Mouse (Mus musculus) midbrain, embryonic 13.5 days (tissue): ENCODE measurements around the gene Sprr3. TPM values are rescaled to one million over a fixed set of nuclear protein-coding genes. Genes with fewer than 3 reads are reported as not detected.
"Not testable (repeated sequence)": the region's sequence is repeated elsewhere in the genome, so short reads cannot be mapped to it uniquely, and the experiment has no call there.

Source experiments
- ATAC-seq: fragments of 200-750 bp; cut with Nextera tagmentation; 2 replicates; pipeline ENCODE4 v1.8.0; 2017; ENCODE audit warnings: mild to moderate bottlenecking, moderate TSS enrichment, moderate library complexity
- H3K27ac ChIP-seq: fragments of 300-500 bp; sonication (generic); 2 replicates; pipeline ENCODE4 v1.5.1; 2015; ENCODE audit warnings: inconsistent platforms, mild to moderate bottlenecking, moderate library complexity
- H3K27me3 ChIP-seq: fragments of 300-500 bp; sonication (generic); 2 replicates; pipeline ENCODE4 v1.6.1; 2015; ENCODE audit warnings: mild to moderate bottlenecking, inconsistent platforms
- H3K36me3 ChIP-seq: fragments of 300-500 bp; sonication (generic); 2 replicates; pipeline ENCODE4 v1.6.1; 2015; ENCODE audit warnings: mild to moderate bottlenecking, inconsistent platforms
- H3K4me1 ChIP-seq: fragments of 300-500 bp; sonication (generic); replicated peaks from 2 replicates; pipeline ENCODE4 v1.6.1; 2015; ENCODE audit warnings: inconsistent platforms
- H3K4me2 ChIP-seq: fragments of 300-500 bp; sonication (generic); replicated peaks from 2 replicates; pipeline ENCODE4 v1.6.1; 2015; ENCODE audit warnings: moderate library complexity, mild to moderate bottlenecking, inconsistent platforms
- H3K4me3 ChIP-seq: fragments of 300-500 bp; sonication (generic); replicated peaks from 2 replicates; pipeline ENCODE4 v1.5.1; 2015; ENCODE audit warnings: mild to moderate bottlenecking, inconsistent platforms
- H3K9ac ChIP-seq: fragments of 300-500 bp; sonication (generic); replicated peaks from 2 replicates; pipeline ENCODE4 v1.6.1; 2015; ENCODE audit warnings: mild to moderate bottlenecking, inconsistent platforms
- H3K9me3 ChIP-seq: fragments of 300-500 bp; sonication (generic); 2 replicates; pipeline ENCODE4 v1.6.1; 2016; ENCODE audit warnings: mild to moderate bottlenecking, inconsistent platforms
- WGBS: fragments of 180-500 bp; shearing (Covaris S2); methylation state at CpG from one replicate; pipeline ENCODE4 v1.1.7; 2015; 5-methylcytosine and 5-hydroxymethylcytosine counted together
- polyA plus RNA-seq: library from polyadenylated mRNA; unstranded; fragments of >200 nt; fragmentation: Nextera tagmentation; extraction: Ambion mirVana; gene quantifications from 2 replicates; pipeline ENCODE4 v1.2.1, GENCODE M21; 2015

Gene Sprr3
- polyA plus RNA-seq, result not detected in 2 replicates

DNA sequence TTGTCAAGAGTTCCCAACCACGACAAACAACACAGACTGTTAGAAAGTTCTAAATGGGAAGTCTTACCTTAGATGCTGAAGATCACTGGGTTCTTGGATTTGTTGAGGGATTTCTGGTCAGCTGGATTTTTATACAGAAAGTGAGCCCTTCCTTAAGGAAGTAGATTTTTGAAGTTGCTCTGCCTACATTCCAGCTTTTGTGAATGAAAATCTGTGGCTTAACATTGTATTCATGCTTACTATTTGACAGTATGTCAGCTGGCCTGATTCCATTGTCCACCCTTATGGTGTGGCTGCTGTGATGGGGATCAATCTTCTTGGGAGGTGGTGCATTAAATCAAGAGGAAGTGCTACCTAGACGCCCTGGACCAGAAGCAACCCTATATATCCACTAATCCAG, at the start of gene Sprr3:
Sprr3 (minus strand) TSS at position 101 of the 400 bp plus-strand sequence.
- ATAC-seq, result no peak
- no peak within 1 kb of the TSS for H3K4me2 ChIP-seq
- 68% methylated on average over 2 of the region's 2 CpGs for WGBS
- no peaks in the 10 kb centered on the region for H3K4me1 ChIP-seq
- H3K9me3 ChIP-seq, result no peaks in the 10 kb centered on the region
- no peak within 1 kb of the TSS for H3K4me3 ChIP-seq
- H3K9ac ChIP-seq, result no peak within 1 kb of the TSS
- no peak within 1 kb of the TSS for H3K27ac ChIP-seq
- no peaks in the 10 kb centered on the region for H3K27me3 ChIP-seq
- H3K36me3 ChIP-seq, result no peaks in the 10 kb centered on the region

DNA sequence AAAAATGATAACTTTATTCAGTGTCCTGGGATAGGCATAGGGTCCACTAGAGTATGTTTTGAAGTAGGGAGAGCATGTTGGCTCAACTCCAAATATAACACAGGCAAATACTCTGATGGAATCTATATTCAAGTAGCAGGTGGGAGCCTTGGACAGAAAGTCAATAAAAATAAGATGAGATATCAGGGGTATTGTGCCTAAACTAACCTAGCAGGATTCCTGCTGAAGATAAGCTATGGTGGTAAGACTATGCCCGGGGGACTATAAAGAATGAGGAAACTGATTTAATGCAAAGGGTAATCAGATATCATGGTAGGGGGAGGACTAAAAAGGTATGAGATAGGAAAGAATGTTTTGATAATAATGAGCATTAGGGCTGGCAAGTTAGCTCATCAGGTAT, 49.7 kb upstream of the Sprr3 start:
- H3K9me3 ChIP-seq, result no peaks in the 10 kb centered on the region
- ATAC-seq, result no peak
- no peaks in the 10 kb centered on the region for H3K36me3 ChIP-seq
- WGBS, result 84% methylated on average over 1 of the region's 1 CpGs
- no peaks in the 10 kb centered on the region for H3K27me3 ChIP-seq
- no peak overlapping the region for H3K9ac ChIP-seq
- no peaks in the 10 kb centered on the region for H3K4me1 ChIP-seq
- no peak overlapping the region for H3K4me3 ChIP-seq
- no peak overlapping the region for H3K27ac ChIP-seq
- no peak overlapping the region for H3K4me2 ChIP-seq

DNA sequence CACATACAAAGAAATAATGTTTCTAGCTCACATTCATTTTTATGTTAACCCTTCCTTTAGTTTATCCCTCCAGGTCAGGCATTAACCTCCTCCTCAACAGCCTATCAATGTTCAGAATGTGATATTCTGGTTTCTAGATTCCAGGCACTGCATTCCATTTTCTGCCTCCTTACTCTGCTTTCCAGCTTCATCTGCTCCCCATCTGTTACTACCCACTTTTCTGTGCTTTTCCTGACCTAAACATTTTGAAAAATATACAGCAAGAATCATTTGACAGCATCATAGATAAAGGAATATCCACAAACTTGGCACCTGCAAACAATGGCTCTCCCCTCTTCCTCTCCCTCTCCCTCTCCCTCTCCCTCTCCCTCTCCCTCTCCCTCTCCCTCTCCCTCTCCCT, 45.0 kb upstream of the Sprr3 start:
- Histone ChIP-seq H3K4me1 (no peaks in the 10 kb centered on the region), H3K4me3 (no peak overlapping the region), H3K27me3 (no peaks in the 10 kb centered on the region), H3K27ac (no peak overlapping the region), H3K4me2 (no peak overlapping the region), H3K36me3 (no peaks in the 10 kb centered on the region), H3K9ac (no peak overlapping the region), H3K9me3 (no peaks in the 10 kb centered on the region)
- no peak for ATAC-seq

DNA sequence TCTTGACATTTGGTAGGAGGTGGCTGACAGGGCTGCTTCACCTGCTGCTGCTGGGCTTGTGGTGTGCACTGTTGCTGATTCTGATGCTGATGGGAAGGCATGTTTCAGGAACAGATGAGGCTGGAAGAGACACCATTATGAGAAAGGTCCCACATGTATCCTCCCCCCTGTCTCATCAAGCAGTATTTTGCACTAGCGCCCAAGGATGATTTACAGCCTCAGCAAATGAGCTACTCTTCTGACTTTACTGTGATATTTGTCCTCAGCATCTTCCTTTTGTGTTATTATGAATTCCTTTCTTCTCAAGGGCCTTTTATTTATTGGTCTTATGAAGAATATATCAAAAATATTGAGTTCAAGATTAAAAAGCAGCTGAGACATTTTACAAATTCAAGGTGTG, 41.9 kb upstream of the Sprr3 start, which contains the start of gene Sprr4:
Sprr4 (minus strand) TSS at position 101 of the 400 bp plus-strand sequence.
- H3K9me3 ChIP-seq, result no peaks in the 10 kb centered on the region
- WGBS, result 92% methylated on average over 1 of the region's 1 CpGs

DNA sequence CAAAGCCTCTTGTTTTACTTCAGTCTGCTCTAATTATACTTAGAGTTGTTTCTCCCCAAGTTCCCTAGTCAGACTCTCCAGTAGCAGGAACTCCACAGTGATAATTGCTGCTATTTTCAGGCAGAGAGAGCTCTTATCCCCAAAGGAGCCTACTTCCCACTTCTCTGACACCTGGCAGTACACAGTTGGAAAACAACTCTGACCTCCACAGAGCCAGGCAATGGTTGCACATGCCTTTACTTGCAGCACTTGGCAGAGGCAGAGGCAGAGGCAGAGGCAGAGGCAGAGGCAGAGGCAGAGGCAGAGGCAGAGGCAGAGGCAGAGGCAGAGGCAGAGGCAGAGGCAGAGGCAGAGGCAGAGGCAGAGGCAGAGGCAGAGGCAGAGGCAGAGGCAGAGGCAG, 31.7 kb upstream of the Sprr3 start:
- not testable (repeated sequence) for H3K4me1 ChIP-seq, H3K9ac ChIP-seq, H3K27ac ChIP-seq, H3K36me3 ChIP-seq, H3K27me3 ChIP-seq, H3K9me3 ChIP-seq, ATAC-seq, H3K4me2 ChIP-seq, H3K4me3 ChIP-seq

More for the DNA sequence above, 41.9 kb upstream of the Sprr3 start, which contains the start of gene Sprr4:
- no peaks in the 10 kb centered on the region for H3K4me1 ChIP-seq
- H3K27me3 ChIP-seq, result no peaks in the 10 kb centered on the region
- H3K36me3 ChIP-seq, result no peaks in the 10 kb centered on the region
- no peak within 1 kb of the TSS for H3K9ac ChIP-seq
- H3K4me3 ChIP-seq, result no peak within 1 kb of the TSS
- no peak within 1 kb of the TSS for H3K27ac ChIP-seq
- no peak within 1 kb of the TSS for H3K4me2 ChIP-seq
- no peak for ATAC-seq

DNA sequence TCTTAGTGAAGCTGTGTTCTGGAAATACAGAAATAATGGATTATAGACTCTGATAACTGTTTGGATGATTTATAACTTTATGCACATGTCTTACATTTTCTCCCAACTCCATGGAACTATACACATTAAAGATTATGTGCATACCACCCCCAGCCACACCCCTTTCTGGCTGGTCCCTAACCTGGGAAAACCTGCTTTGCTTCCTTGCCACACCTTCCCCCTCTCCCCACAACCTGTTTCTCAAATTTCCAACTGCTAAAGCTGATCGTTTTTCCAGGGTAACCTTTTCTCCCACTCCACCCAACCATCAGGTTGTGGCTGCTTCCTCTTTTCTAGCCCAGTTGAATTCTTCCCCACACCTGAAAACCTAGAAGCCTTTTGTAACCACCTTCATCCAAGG, 27.8 kb upstream of the Sprr3 start:
- H3K4me2 ChIP-seq, result no peak overlapping the region

DNA sequence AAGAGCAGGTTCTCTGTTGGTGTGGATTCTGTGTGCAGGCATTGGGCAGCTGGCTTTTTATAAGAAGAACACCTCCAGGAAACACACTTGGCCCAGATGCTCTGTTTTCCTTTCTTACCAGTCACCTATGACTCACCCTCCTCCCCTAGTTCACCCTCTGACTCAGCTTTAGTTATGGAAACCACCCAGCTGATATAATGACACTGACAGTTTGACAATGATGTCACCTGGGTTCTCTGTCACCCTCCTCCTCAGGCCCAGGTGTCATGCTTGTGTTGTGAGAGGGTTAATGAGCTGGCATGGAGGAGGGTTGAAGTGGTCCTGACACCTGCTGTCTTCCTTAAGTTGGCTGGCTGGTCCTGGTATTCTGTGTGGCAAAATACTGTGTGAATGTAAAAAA, 27.3 kb upstream of the Sprr3 start, which contains the start of gene Sprr1a:
Sprr1a (minus strand) TSS at position 33 of the 400 bp plus-strand sequence.
- H3K4me3 ChIP-seq, result no peak within 1 kb of the TSS
- H3K4me1 ChIP-seq, result no peaks in the 10 kb centered on the region
- no peak within 1 kb of the TSS for H3K9ac ChIP-seq
- no peak for ATAC-seq
- H3K9me3 ChIP-seq, result no peaks in the 10 kb centered on the region
- H3K27ac ChIP-seq, result no peak within 1 kb of the TSS
- no peak within 1 kb of the TSS for H3K4me2 ChIP-seq
- no peaks in the 10 kb centered on the region for H3K36me3 ChIP-seq
- no peaks in the 10 kb centered on the region for H3K27me3 ChIP-seq

More for the DNA sequence above, 27.8 kb upstream of the Sprr3 start:
- Histone ChIP-seq H3K27ac (no peak overlapping the region), H3K4me1 (no peaks in the 10 kb centered on the region), H3K9ac (no peak overlapping the region), H3K36me3 (no peaks in the 10 kb centered on the region), H3K9me3 (no peaks in the 10 kb centered on the region), H3K4me3 (no peak overlapping the region), H3K27me3 (no peaks in the 10 kb centered on the region)
- 69% methylated on average over 1 of the region's 1 CpGs for WGBS
- no peak for ATAC-seq

DNA sequence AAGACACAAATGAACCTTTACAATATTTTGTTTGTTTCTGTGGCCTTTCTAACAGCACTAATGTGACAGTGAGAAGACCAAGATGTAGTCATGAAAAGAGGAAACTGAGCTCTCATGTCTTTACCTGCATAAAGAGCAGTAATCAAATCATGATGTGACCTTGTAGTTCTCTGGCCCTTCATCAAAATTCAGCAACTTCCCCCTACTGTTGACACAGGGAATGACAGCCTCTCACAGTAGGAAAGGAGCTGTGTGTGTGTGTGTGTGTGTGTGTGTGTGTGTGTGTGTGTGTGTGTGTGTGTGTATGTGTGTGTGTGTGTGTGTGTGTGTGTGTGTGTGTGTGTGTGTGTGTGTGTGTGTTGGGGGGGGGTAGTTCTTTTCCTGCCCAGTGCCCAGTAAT, 22.7 kb upstream of the Sprr3 start:
- H3K9me3 ChIP-seq, H3K27me3 ChIP-seq, ATAC-seq, H3K9ac ChIP-seq, H3K4me3 ChIP-seq, H3K4me1 ChIP-seq, H3K36me3 ChIP-seq, H3K27ac ChIP-seq, H3K4me2 ChIP-seq: not testable (repeated sequence)

DNA sequence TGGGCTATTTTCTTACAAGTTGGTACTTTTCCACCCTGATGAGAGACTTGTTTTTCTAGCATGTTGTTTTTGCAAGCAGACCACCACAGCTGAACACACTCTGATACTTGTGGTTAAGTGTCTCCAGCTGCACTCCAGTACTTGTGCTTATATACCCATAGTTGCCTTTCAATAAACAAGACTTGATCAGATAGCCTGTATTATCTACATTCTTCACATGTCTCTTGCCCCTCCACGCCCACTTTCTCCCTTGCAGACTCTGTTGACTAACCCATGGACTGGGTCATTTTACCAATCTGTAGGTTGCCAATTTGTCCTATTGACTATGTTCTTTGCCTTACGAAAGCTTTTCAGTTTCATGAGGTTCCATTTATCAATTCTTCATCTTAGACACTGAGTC, 11.6 kb upstream of the Sprr3 start:
- Histone ChIP-seq H3K9ac (no peak overlapping the region), H3K9me3 (no peaks in the 10 kb centered on the region), H3K4me3 (no peak overlapping the region), H3K27ac (no peak overlapping the region), H3K4me2 (no peak overlapping the region), H3K4me1 (no peaks in the 10 kb centered on the region), H3K27me3 (no peaks in the 10 kb centered on the region), H3K36me3 (no peaks in the 10 kb centered on the region)
- WGBS, result 86% methylated on average over 2 of the region's 2 CpGs
- no peak for ATAC-seq

DNA sequence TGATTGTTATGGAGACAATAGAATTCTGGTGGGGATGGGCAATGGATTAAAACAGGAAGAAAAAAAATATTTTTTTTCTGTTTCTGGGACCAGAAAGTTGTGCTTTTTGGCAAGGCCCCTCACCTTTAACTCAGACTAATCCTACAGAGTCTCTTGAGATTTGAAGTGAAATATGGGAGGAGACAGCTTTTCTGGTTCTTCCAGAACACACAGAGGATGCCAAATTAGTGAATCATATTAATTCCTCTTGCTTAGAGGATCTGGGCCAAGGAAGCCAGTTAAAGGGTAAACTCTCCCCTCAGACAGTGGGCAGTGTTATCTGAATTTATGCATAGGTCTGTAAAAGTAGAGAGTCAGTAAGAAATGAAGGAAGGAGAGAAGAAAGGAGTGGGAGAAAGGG, 8.9 kb upstream of the Sprr3 start:
- Histone ChIP-seq H3K9me3 (no peaks in the 10 kb centered on the region), H3K4me3 (no peak overlapping the region), H3K27me3 (no peaks in the 10 kb centered on the region), H3K36me3 (no peaks in the 10 kb centered on the region), H3K4me2 (no peak overlapping the region), H3K4me1 (no peaks in the 10 kb centered on the region), H3K27ac (no peak overlapping the region), H3K9ac (no peak overlapping the region)
- ATAC-seq, result no peak

DNA sequence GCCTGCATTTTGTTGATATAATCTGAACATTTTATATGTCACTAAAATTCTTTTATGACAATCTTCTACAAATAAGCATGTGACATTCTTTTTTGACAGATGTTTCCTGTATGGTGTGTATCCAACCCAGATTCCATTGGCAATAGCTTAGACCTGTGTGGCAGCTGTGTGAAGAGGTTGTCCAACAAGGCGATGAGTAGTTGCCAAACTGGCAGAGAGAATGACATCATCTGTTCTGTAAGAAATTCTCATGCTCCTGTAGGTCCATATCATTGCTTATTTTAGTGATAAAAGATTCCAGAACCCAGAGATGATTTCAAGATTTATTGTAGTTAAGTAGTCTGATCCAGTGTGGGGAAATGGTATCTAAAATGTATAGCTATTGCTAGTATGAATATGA, 8.1 kb upstream of the Sprr3 start:
- WGBS, result 92% methylated on average over 1 of the region's 1 CpGs
- ATAC-seq, result no peak
- Histone ChIP-seq H3K4me3 (no peak overlapping the region), H3K36me3 (no peaks in the 10 kb centered on the region), H3K27ac (no peak overlapping the region), H3K4me2 (no peak overlapping the region), H3K9me3 (no peaks in the 10 kb centered on the region), H3K27me3 (no peaks in the 10 kb centered on the region), H3K9ac (no peak overlapping the region), H3K4me1 (no peaks in the 10 kb centered on the region)

DNA sequence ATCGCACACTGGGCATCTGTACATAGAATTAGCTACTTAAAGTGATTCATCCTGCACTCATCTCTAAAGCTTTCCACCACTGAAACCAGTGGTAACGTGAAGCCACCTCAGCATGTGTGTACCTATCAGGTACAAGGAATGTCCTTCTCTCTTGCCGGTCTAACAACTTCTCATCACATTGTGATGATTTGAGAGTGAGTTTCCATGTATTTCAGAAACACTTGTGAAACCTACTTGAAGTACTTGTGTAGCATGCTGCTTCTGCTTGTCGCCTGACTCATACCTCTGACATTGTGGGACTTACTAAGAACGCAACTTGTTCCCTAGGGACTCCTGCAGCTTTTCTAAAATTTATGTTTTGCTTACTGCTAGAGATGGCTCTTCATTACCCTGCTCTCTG, 3.4 kb downstream of the Sprr3 start:
- Histone ChIP-seq H3K9me3 (no peaks in the 10 kb centered on the region), H3K4me2 (no peak overlapping the region), H3K4me3 (no peak overlapping the region), H3K27me3 (no peaks in the 10 kb centered on the region), H3K27ac (no peak overlapping the region), H3K36me3 (no peaks in the 10 kb centered on the region), H3K9ac (no peak overlapping the region), H3K4me1 (no peaks in the 10 kb centered on the region)
- 94% methylated on average over 5 of the region's 5 CpGs for WGBS
- no peak for ATAC-seq

DNA sequence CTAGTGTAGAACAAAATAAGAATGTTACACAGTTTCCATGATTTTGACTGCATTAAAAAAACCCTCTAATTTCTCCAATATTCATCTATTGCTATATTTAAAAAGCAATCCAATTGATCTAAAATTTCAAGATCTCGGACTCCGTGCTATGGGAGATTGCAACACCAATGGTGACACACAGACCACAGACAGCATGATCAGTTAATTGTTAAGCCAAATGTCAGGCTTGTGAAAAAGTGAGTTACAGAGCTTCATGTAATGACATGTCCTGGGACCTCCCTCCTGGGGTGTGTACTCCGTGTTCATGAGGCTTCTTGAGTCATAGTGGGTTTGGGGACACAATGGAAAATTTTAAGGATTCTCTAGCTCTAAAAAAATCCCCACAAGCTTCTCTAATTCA, 18.3 kb downstream of the Sprr3 start:
- ATAC-seq, result no peak
- Histone ChIP-seq H3K9ac (no peak overlapping the region), H3K36me3 (no peaks in the 10 kb centered on the region), H3K4me3 (no peak overlapping the region), H3K27me3 (no peaks in the 10 kb centered on the region), H3K4me2 (no peak overlapping the region), H3K27ac (no peak overlapping the region), H3K9me3 (no peaks in the 10 kb centered on the region), H3K4me1 (no peaks in the 10 kb centered on the region)
- WGBS, result 85% methylated on average over 3 of the region's 3 CpGs
